Mouse (Mus musculus): Measurements from ENCODE around the gene Dab2ip. TPM values are rescaled to one million over a fixed set of nuclear protein-coding genes. Genes with fewer than 3 reads are reported as not detected.

Dab2ip gene
- polyA plus RNA-seq, 1 experiment from 2014 or later, result 33.2 TPM

- H3K4me2 ChIP-seq (ENCODE audit: low read length), result no peak overlapping the region
- no peak overlapping the region for H3K9ac ChIP-seq (ENCODE audit: low read depth, low read length)
- H3K27ac ChIP-seq (ENCODE audit: low read length), result no peak overlapping the region
- H3K9me3 ChIP-seq (replicated peaks; ENCODE audit: control insufficient read depth, low read length, poor library complexity, severe bottlenecking), result no peaks in the 10 kb centered on the region
- peaks cover 13% of the 10 kb centered on the region for H3K4me1 ChIP-seq (ENCODE audit: control insufficient read depth, insufficient read depth, low read length)
- WGBS, result 93% methylated on average over 7 of the region's 7 CpGs
- no peak overlapping the region for H3K4me3 ChIP-seq (ENCODE audit: low read depth, low read length)
- H3K27me3 ChIP-seq (ENCODE audit: control insufficient read depth, insufficient read depth, low read depth, low read length), result no peaks in the 10 kb centered on the region
- ATAC-seq, result no peak
- H3K36me3 ChIP-seq (ENCODE audit: control insufficient read depth, insufficient read depth, low read length), result no peaks in the 10 kb centered on the region
Measured at GRCm38 (mm10) chr2:35702001-35702400, 143.9 kb downstream of the Dab2ip start.

- Histone ChIP-seq H3K9ac (ENCODE audit: low read depth, low read length) (no peak overlapping the region), H3K36me3 (ENCODE audit: control insufficient read depth, insufficient read depth, low read length) (no peaks in the 10 kb centered on the region), H3K9me3 (replicated peaks; ENCODE audit: control insufficient read depth, low read length, poor library complexity, severe bottlenecking) (no peaks in the 10 kb centered on the region), H3K4me2 (ENCODE audit: low read length) (no peak overlapping the region), H3K27me3 (ENCODE audit: control insufficient read depth, insufficient read depth, low read depth, low read length) (no peaks in the 10 kb centered on the region), H3K4me3 (ENCODE audit: low read depth, low read length) (no peak overlapping the region), H3K4me1 (ENCODE audit: control insufficient read depth, insufficient read depth, low read length) (peaks cover 8% of the 10 kb centered on the region; the same call in 1 of the 2 replicates), H3K27ac (ENCODE audit: low read length) (no peak overlapping the region)
- WGBS, result 60% methylated on average over 6 of the region's 6 CpGs
- ATAC-seq, result no peak; the same call in 1 of the 2 replicates
Measured at GRCm38 (mm10) chr2:35702608-35703007, 144.5 kb downstream of the Dab2ip start.

DNA sequence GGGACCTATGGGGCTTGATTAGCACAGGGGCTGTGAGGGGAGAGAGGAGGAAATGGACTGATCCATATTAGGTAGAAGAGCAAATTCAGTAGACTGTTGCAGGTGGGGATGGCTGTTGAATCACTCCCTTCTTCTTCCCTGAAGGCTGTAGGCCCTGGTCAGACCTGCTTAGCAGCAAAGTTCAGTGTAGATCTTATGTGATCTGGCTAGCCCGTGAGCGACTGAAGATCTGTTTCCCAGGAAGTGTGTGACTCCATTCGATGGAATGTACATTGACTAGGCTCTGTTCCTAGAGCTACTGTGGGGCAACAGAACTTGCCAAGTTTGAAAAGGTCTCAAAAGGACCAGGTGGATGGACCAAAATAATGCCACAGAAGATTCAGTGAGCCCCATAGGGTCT, 145.2 kb downstream of the Dab2ip start:
- Histone ChIP-seq H3K27me3 (ENCODE audit: control insufficient read depth, insufficient read depth, low read depth, low read length) (no peaks in the 10 kb centered on the region), H3K27ac (ENCODE audit: low read length) (no peak overlapping the region), H3K9ac (ENCODE audit: low read depth, low read length) (no peak overlapping the region), H3K4me3 (ENCODE audit: low read depth, low read length) (no peak overlapping the region), H3K4me2 (ENCODE audit: low read length) (no peak overlapping the region), H3K4me1 (ENCODE audit: control insufficient read depth, insufficient read depth, low read length) (peaks cover 6% of the 10 kb centered on the region; the same call in 1 of the 2 replicates), H3K36me3 (ENCODE audit: control insufficient read depth, insufficient read depth, low read length) (no peaks in the 10 kb centered on the region), H3K9me3 (replicated peaks; ENCODE audit: control insufficient read depth, low read length, poor library complexity, severe bottlenecking) (no peaks in the 10 kb centered on the region)
- no peak for ATAC-seq
- WGBS, result 94% methylated on average over 3 of the region's 3 CpGs

DNA sequence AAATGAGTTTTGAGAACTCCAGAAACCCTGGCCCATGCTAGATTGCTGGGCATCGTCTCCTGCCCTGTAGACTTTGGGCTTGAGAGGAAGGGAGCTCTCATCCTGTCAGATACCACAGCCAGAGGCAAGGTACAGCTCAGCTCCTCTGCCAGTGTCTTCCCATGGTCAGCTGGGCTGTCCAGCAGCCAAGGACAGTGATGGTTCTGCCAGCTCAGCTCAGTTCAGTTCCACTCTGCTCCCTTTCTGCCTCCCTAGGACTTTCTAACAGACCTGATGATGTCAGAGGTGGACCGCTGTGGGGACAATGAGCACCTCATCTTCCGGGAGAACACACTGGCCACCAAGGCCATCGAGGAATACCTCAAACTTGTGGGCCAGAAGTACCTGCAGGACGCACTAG, 154.5 kb downstream of the Dab2ip start:
- Histone ChIP-seq H3K4me3 (ENCODE audit: low read depth, low read length) (no peak overlapping the region), H3K27me3 (ENCODE audit: control insufficient read depth, insufficient read depth, low read depth, low read length) (no peaks in the 10 kb centered on the region), H3K4me2 (ENCODE audit: low read length) (no peak overlapping the region), H3K4me1 (ENCODE audit: control insufficient read depth, insufficient read depth, low read length) (no peaks in the 10 kb centered on the region), H3K9me3 (replicated peaks; ENCODE audit: control insufficient read depth, low read length, poor library complexity, severe bottlenecking) (no peaks in the 10 kb centered on the region), H3K36me3 (ENCODE audit: control insufficient read depth, insufficient read depth, low read length) (peaks cover 33% of the 10 kb centered on the region), H3K9ac (ENCODE audit: low read depth, low read length) (no peak overlapping the region), H3K27ac (ENCODE audit: low read length) (no peak overlapping the region)
- WGBS, result 93% methylated on average over 5 of the region's 5 CpGs
- no peak for ATAC-seq

DNA sequence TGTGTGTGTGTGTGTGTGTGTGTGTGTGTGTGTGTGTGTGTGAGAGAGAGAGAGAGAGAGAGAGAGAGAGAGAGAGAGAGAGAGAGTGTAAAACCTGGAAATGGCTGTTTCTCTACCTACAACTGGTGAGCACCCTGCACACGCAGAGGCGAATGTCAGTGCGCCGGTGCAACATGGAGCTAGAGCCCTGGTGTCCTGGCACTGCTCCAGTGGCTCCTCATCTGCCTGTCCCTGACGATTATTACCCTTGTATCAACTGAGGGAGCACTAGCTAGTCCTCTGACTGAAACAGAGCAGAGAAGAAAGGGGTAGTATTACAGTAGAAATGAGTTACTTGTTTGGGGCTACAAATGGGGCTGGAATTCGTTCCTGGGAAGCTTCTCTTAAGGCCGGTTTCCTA, 155.4 kb downstream of the Dab2ip start:
- no peak for ATAC-seq

DNA sequence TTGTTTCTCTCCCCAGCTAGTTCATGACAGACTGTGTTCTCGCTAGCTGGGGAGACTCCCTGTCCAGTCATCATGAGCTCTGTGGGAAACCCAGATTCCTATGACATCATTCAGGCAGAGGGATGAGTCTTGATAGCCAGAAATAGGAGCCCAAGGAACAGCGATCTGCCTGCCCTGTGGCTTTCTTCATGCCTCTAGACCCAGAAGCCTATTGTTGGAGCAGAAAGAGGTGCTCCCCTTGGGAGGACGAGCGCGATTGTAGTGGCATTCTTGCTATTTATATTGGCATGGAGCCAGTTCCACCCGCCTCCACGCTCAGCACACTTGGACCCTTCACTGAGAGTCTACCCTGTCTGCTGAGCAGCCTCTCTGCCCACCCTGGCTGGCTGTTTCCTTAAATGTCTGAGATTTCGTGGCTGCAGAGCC, 156.7 kb downstream of the Dab2ip start:
- Histone ChIP-seq H3K36me3 (ENCODE audit: control insufficient read depth, insufficient read depth, low read length) (peaks cover 30% of the 10 kb centered on the region), H3K27me3 (ENCODE audit: control insufficient read depth, insufficient read depth, low read depth, low read length) (no peaks in the 10 kb centered on the region), H3K4me2 (ENCODE audit: low read length) (no peak overlapping the region), H3K4me3 (ENCODE audit: low read depth, low read length) (no peak overlapping the region), H3K4me1 (ENCODE audit: control insufficient read depth, insufficient read depth, low read length) (no peaks in the 10 kb centered on the region), H3K9me3 (replicated peaks; ENCODE audit: control insufficient read depth, low read length, poor library complexity, severe bottlenecking) (no peaks in the 10 kb centered on the region), H3K27ac (ENCODE audit: low read length) (no peak overlapping the region), H3K9ac (ENCODE audit: low read depth, low read length) (no peak overlapping the region)
- WGBS, result 53% methylated on average over 8 of the region's 8 CpGs
- no peak for ATAC-seq

More for the DNA sequence above, 155.4 kb downstream of the Dab2ip start:
- Histone ChIP-seq H3K27me3 (ENCODE audit: control insufficient read depth, insufficient read depth, low read depth, low read length) (no peaks in the 10 kb centered on the region), H3K27ac (ENCODE audit: low read length) (no peak overlapping the region), H3K4me1 (ENCODE audit: control insufficient read depth, insufficient read depth, low read length) (no peaks in the 10 kb centered on the region), H3K9me3 (replicated peaks; ENCODE audit: control insufficient read depth, low read length, poor library complexity, severe bottlenecking) (no peaks in the 10 kb centered on the region), H3K4me2 (ENCODE audit: low read length) (no peak overlapping the region), H3K9ac (ENCODE audit: low read depth, low read length) (no peak overlapping the region), H3K36me3 (ENCODE audit: control insufficient read depth, insufficient read depth, low read length) (peaks cover 33% of the 10 kb centered on the region), H3K4me3 (ENCODE audit: low read depth, low read length) (no peak overlapping the region)
- WGBS, result 88% methylated on average over 7 of the region's 7 CpGs

DNA sequence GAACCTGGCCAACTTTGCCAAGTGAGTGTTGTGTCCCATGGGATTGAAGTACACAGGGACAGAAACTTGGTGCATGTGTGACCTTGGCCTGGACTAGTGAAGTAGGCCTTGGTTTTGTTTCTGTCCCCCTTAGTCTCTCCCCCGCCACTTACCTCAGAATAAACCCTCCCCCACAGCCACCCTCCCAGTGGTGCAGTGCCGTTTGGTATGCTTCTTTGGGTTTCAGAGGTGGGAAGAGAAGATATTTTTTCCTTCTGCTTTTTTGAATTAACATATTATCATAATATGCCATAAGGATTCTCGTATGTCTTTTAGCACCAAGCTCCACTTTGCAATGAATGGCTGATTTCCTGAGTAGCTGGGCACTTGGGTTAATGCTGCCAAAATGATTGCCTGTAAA, 157.4 kb downstream of the Dab2ip start:
- Histone ChIP-seq H3K36me3 (ENCODE audit: control insufficient read depth, insufficient read depth, low read length) (peaks cover 31% of the 10 kb centered on the region), H3K27me3 (ENCODE audit: control insufficient read depth, insufficient read depth, low read depth, low read length) (no peaks in the 10 kb centered on the region), H3K4me3 (ENCODE audit: low read depth, low read length) (no peak overlapping the region), H3K9me3 (replicated peaks; ENCODE audit: control insufficient read depth, low read length, poor library complexity, severe bottlenecking) (no peaks in the 10 kb centered on the region), H3K27ac (ENCODE audit: low read length) (no peak overlapping the region), H3K4me2 (ENCODE audit: low read length) (no peak overlapping the region), H3K4me1 (ENCODE audit: control insufficient read depth, insufficient read depth, low read length) (no peaks in the 10 kb centered on the region), H3K9ac (ENCODE audit: low read depth, low read length) (no peak overlapping the region)
- WGBS, result 85% methylated on average over 3 of the region's 3 CpGs
- no peak for ATAC-seq

DNA sequence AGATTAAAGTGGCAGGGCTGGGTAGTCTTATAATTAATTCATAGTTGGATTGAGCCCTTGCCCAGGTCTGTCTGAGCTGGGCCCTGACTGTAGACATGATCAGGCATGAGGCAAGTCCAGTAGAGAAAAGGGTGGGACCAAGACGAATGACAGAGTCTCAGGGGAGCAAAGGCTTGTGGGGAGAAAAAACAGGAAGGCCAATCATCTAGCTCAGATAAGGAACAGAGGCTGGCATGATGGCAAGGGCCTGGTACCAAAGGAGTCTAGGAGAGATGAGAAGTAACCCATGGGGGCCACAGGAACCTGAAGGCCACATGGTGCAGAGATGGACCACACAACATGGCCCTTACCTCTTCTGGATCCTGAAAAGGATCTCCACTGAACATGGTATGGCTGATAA, 158.1 kb downstream of the Dab2ip start:
- H3K36me3 ChIP-seq (ENCODE audit: control insufficient read depth, insufficient read depth, low read length), result peaks cover 32% of the 10 kb centered on the region; the same call in 1 of the 2 replicates
- 53% methylated on average over 1 of the region's 1 CpGs for WGBS
- H3K27me3 ChIP-seq (ENCODE audit: control insufficient read depth, insufficient read depth, low read depth, low read length), result no peaks in the 10 kb centered on the region
- H3K9me3 ChIP-seq (replicated peaks; ENCODE audit: control insufficient read depth, low read length, poor library complexity, severe bottlenecking), result no peaks in the 10 kb centered on the region
- no peak overlapping the region for H3K9ac ChIP-seq (ENCODE audit: low read depth, low read length)
- H3K4me2 ChIP-seq (ENCODE audit: low read length), result no peak overlapping the region
- no peaks in the 10 kb centered on the region for H3K4me1 ChIP-seq (ENCODE audit: control insufficient read depth, insufficient read depth, low read length)
- no peak for ATAC-seq
- H3K27ac ChIP-seq (ENCODE audit: low read length), result no peak overlapping the region
- no peak overlapping the region for H3K4me3 ChIP-seq (ENCODE audit: low read depth, low read length)

DNA sequence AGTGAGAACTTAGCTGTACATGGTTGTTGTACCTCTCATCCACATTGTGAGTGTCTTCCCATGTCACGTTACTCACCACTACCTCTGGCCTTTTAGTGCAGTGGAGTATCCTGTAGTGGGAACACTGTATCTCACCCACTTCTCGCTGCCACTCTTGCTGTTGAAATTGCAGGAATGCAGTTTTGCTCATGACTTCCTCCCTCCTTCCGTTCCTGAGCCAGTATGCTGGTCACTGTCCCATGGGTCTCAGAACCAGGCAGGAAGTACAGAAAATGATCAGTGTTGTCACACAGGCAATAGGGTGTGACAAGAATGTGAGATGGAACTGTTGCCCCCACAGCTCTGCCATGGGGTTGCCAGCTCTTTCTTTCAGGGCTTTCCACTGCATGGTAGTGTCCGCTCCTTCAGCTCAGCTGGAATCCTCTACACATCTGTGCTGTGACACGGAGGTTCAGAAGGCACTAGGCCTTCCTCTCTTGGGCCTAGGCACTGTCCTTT, 160.0 kb downstream of the Dab2ip start:
- no peaks in the 10 kb centered on the region for H3K27me3 ChIP-seq (ENCODE audit: control insufficient read depth, insufficient read depth, low read depth, low read length)
- no peak overlapping the region for H3K4me3 ChIP-seq (ENCODE audit: low read depth, low read length)
- no peak overlapping the region for H3K27ac ChIP-seq (ENCODE audit: low read length)
- H3K9me3 ChIP-seq (replicated peaks; ENCODE audit: control insufficient read depth, low read length, poor library complexity, severe bottlenecking), result no peaks in the 10 kb centered on the region
- H3K9ac ChIP-seq (ENCODE audit: low read depth, low read length), result no peak overlapping the region
- no peak for ATAC-seq
- H3K4me2 ChIP-seq (ENCODE audit: low read length), result no peak overlapping the region
- WGBS, result 87% methylated on average over 5 of the region's 5 CpGs
- no peaks in the 10 kb centered on the region for H3K4me1 ChIP-seq (ENCODE audit: control insufficient read depth, insufficient read depth, low read length)
- H3K36me3 ChIP-seq (ENCODE audit: control insufficient read depth, insufficient read depth, low read length), result peaks cover 40% of the 10 kb centered on the region
